Mouse (Mus musculus): ENCODE measurements around the gene Gm8947. TPM values are rescaled to one million over a fixed set of nuclear protein-coding genes. Genes with fewer than 3 reads are reported as not detected.
A peak's percentile ranks its signal among the peaks of the same experiment; 100 is the strongest.
"Not testable (repeated sequence)": the region's sequence is repeated elsewhere in the genome, so short reads cannot be mapped to it uniquely, and the experiment has no call there.

Gm8947 gene
- under 1 TPM in 1 of 2 experiments, not detected in 1; 0.17 TPM for total RNA-seq (2021)
- long read RNA-seq, experiment 1 = 0 reads
- long read RNA-seq, experiment 2 = 0 reads

- not testable (repeated sequence) for DNase-seq (ENCODE audit: low spot score)
Observed at GRCm38 (mm10) chr1:151192075-151192474, at the start of gene Gm8947. Gene Gm8947, plus strand, starts transcription at chr1:151192376.

GRCm38 (mm10) chr1:151144471-151145146 is 47.6 kb upstream of the Gm8947 start:
- DNase-seq (ENCODE audit: low spot score) = peak; percentile 15

GRCm38 (mm10) chr1:151147801-151148200 is 44.4 kb upstream of the Gm8947 start:
- DNase-seq (ENCODE audit: low spot score) = no peak

GRCm38 (mm10) chr1:151150211-151150610 is 42.0 kb upstream of the Gm8947 start:
- DNase-seq (ENCODE audit: low spot score) = no peak

- DNase-seq (ENCODE audit: low spot score) = no peak
Observed at GRCm38 (mm10) chr1:151151089-151151488, 41.1 kb upstream of the Gm8947 start.

- no peak for DNase-seq (ENCODE audit: low spot score)
Observed at GRCm38 (mm10) chr1:151153056-151153652, 39.0 kb upstream of the Gm8947 start.

- DNase-seq (ENCODE audit: low spot score) = not testable (repeated sequence)
Observed at GRCm38 (mm10) chr1:151154131-151154530, 38.0 kb upstream of the Gm8947 start.

GRCm38 (mm10) chr1:151156129-151156528 is 36.0 kb upstream of the Gm8947 start:
- DNase-seq (ENCODE audit: low spot score) = no peak

GRCm38 (mm10) chr1:151156777-151157632 is 35.2 kb upstream of the Gm8947 start:
- no peak for DNase-seq (ENCODE audit: low spot score)

GRCm38 (mm10) chr1:151157963-151158856 is 34.0 kb upstream of the Gm8947 start:
- DNase-seq (ENCODE audit: low spot score) = no peak

- DNase-seq (ENCODE audit: low spot score) = no peak
Observed at GRCm38 (mm10) chr1:151158857-151159510, 33.2 kb upstream of the Gm8947 start.

- DNase-seq (ENCODE audit: low spot score) = no peak
Observed at GRCm38 (mm10) chr1:151166031-151166430, 26.1 kb upstream of the Gm8947 start.

GRCm38 (mm10) chr1:151167297-151168047 is 24.7 kb upstream of the Gm8947 start:
- DNase-seq (ENCODE audit: low spot score) = no peak

- no peak for DNase-seq (ENCODE audit: low spot score)
Observed at GRCm38 (mm10) chr1:151168637-151169036, 23.5 kb upstream of the Gm8947 start.

GRCm38 (mm10) chr1:151171572-151172461 is 20.4 kb upstream of the Gm8947 start:
- DNase-seq (ENCODE audit: low spot score) = peak; percentile 69

- DNase-seq (ENCODE audit: low spot score) = peak; percentile 3
Observed at GRCm38 (mm10) chr1:151177030-151177936, 14.9 kb upstream of the Gm8947 start.

- DNase-seq (ENCODE audit: low spot score) = no peak
Observed at GRCm38 (mm10) chr1:151177937-151178271, 14.3 kb upstream of the Gm8947 start.

Data from gastrocnemius, adult 18-20 months (tissue).